Mouse (Mus musculus) lung, postnatal 14 days (tissue): ENCODE measurements around the gene Mtmr11.
"Not testable (repeated sequence)": the region's sequence is repeated elsewhere in the genome, so short reads cannot be mapped to it uniquely, and the experiment has no call there.

ENCODE experiments used
- DNase-seq: peaks from one replicate; pipeline ENCODE4 v3.0.0; 2021

Mtmr11 gene

GRCm38 (mm10) chr3:96172197-96173178 is 10.7 kb downstream of the Mtmr11 start, which contains the start of gene Sf3b4:
Gene Sf3b4, plus strand, starts transcription at chr3:96172332.
- DNase-seq = peak; percentile 87

DNA sequence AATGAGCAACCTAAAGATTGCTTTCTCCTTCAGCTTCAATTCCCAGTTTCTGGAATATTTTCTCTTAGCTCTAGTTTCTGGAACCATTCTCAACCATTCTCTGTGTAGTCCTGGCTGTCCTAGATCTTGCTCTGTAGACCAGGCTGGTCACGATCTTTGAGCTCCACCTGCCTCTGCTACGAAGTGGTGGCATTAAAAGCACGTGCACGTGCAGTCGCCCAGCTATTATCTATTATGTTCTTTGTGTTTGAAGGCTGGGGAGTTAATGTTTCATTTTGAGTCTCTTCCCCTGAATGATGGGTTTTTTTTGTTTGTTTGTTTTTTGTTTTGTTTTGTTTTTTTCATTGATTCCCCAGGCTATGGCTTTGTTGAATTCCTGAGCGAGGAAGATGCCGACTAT is 11.4 kb downstream of the Mtmr11 start:
- DNase-seq = no peak

- not testable (repeated sequence) for DNase-seq
These were observed 12.2 kb downstream of the Mtmr11 start for GRCm38 (mm10) chr3:96174042-96174441.

- no peak for DNase-seq
These were observed 13.4 kb downstream of the Mtmr11 start for GRCm38 (mm10) chr3:96175251-96175650.

- no peak for DNase-seq
These were observed 16.6 kb downstream of the Mtmr11 start for GRCm38 (mm10) chr3:96178427-96178826.

DNA sequence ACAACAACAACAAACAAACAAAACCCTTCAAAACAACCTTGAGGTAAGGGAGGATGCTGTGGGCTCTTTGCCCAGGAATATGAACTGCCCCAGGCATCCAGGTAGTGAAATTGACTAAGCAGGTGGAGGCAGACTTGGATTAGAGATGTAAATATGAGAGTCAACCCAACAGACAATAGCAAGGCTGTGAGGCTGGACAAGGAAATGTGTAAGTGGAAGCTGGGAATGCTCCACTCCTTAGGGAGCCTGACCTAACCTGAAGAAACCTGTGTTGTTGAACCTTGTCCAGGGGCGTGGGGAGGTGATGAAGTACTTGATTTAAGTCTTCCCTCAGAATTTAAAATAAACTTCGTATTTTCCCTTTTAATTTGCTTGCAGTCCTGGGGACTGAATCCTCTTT is 17.1 kb downstream of the Mtmr11 start:
- DNase-seq = no peak

GRCm38 (mm10) chr3:96179531-96179930 is 17.7 kb downstream of the Mtmr11 start:
- peak; percentile 46 for DNase-seq

DNA sequence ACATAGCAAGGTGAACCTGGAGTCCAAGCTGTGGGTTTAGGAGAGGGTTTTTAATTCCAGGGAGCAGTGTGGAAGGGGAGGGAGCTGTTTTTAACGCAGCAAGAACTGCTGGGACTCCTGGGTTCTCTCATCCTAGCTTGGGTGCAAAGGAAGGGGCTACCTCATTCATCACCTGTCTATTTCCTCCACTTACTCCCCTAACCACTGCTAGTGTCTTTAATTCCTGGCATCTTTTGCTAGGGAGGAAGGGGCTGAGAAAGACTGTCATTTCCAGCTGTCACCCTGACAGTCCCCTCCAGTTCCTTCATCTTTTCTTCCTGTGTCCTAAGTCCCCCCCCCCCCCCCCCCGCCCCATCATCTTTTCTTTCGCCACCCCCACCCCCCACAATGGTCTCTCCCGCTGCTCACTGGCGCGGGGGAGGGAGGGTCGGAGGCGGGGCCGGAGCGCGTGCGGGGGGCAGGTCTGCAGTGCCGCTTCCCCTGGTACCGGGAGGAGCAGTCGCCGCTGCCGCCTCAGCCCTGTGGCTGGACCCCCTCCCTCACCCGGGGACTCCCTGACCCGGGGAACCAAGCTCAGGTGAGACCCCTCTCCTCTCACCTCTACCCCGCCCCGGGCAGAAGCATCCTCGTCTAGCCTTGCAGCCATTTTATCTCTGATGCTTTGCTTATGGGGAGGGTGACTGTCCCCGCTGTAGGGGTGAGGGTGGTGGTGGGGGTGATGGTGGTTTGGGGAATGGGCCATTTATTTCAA is 19.1 kb downstream of the Mtmr11 start, which contains the start of gene Sv2a:
Gene Sv2a (plus strand): TSS at position 425 of the 751 bp plus-strand sequence.
- peak; percentile 37 for DNase-seq

DNA sequence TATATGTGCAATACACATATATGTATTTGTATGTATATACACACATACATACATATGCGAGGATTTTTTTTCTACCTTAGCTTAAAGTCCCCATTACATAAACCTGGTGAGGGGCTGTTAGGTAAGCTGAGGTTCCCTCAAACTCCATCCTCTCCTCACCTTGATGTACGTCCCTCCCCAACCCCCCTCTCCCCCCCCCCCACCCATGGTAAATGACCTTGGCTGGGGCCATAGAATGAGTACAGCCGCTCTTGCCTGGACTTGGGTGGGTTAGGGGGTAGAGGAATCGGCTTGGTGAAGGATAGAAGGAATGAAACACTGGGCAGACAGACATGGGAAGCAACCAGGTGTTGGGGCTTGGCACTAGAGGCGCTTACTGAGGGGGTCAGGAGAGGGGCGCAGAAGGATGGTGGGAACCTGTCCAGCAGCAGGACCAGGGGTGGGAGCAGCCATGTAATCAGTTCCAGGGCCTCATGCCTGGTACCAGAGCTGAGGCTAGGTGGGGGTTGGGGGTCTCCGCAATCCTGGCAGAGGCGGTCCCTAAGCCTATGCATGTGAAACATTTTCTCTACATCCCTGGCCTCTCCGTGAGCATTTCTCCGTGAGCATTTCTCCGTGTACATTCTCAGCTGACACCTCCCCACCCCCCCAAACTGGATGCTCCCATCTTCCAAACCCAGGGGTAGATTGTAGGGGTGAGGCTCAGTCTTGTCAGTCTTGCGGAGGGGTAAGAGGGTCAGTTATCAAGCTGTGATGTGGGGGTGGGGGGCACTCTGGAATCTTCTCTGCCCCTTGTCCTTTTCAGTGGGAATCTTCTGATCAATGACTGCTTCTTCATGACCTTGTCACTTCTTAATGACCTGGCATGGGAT is 19.9 kb downstream of the Mtmr11 start:
- no peak for DNase-seq

- no peak for DNase-seq
These were observed 20.6 kb downstream of the Mtmr11 start for GRCm38 (mm10) chr3:96182382-96182776.

GRCm38 (mm10) chr3:96192977-96193376 is 31.2 kb downstream of the Mtmr11 start:
- peak; percentile 23 for DNase-seq

GRCm38 (mm10) chr3:96194966-96195365 is 33.2 kb downstream of the Mtmr11 start:
- DNase-seq = no peak

- no peak for DNase-seq
These were observed 34.0 kb downstream of the Mtmr11 start for GRCm38 (mm10) chr3:96195616-96196313.

- no peak for DNase-seq
These were observed 34.8 kb downstream of the Mtmr11 start for GRCm38 (mm10) chr3:96196437-96197128.

DNA sequence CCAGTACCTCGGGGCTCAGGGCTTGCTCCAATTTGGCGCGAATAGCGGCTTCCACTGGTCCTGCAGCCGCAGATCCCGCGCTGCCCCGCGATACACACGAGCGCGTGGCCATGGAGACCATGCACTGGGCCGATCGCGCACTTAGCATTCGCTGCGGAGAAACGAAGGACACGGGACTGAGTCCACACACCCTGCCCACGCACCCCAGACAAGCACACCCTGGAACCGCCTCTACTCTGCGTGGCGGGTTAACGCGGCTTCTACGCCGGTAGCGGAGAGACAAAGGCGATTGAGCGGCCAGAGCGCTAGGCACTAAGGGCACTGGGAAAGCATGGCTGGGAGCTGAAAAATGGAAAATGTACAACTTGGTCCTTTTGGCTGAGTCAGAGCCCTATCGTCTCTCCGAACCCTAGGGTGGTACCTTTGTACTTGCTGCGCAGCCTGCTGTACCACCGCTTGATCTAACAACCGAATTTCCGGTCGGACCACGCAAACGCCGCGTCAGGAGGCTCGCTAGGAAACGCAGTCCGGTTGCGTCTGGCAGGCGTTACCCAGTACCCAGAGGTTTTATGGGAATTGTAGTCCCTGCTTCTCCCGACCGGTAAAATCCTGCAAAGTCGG is 35.4 kb downstream of the Mtmr11 start:
- DNase-seq = peak; percentile 87

GRCm38 (mm10) chr3:96198181-96198580 is 36.4 kb downstream of the Mtmr11 start:
- DNase-seq = no peak

DNA sequence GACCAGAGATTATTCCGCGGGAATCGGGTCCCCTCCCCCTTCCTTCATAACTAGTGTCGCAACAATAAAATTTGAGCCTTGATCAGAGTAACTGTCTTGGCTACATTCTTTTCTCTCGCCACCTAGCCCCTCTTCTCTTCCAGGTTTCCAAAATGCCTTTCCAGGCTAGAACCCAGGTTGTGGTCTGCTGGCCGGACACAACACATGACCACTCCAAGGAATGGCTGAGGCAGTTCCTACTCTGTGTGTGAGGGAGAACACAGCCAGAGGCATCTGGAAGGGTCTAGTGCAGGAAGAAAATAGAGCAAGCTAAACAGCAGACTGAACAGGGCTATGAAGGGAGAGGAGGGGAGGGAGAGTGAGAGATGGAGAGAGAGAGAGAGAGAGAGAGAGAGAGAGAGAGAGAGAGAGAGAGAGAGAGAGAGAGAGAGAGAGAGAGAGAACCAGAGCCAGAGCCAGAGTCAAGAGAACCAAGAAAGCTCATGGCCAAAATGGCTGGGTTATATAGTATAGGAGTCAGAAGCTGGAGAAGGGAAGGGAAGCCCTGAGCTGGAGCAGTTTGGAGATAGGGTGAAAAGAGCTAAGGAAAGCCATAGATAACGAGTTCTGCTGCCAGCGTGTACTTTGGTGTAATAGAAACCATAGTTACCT is 36.9 kb downstream of the Mtmr11 start:
- DNase-seq = not testable (repeated sequence)

GRCm38 (mm10) chr3:96199731-96200130 is 37.9 kb downstream of the Mtmr11 start:
- DNase-seq = no peak

DNA sequence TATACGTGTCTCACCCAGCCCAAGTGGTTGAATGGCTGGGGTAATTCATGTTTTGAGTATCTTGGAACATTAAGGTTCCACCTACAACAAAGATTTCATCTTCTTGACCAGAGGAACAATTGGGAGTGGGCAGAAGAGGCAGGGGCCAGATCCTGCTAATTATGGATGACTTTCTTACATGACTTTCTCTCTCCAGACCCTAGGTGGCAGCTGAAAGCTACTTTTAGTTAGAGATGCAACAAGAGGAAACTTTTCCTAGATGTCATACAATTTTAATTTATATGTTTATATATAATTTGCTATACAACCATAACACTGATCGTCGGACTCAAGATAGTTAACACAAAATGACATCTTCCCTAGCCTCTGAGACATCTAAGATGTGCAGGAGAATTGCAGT is 46.0 kb downstream of the Mtmr11 start:
- DNase-seq = no peak

- no peak for DNase-seq
These were observed 47.4 kb downstream of the Mtmr11 start for GRCm38 (mm10) chr3:96209242-96209641.
